Mouse (Mus musculus): ENCODE results near the gene Foxred2. TPM values are rescaled to one million over a fixed set of nuclear protein-coding genes. Genes with fewer than 3 reads are reported as not detected.

Gene Foxred2
- polyA plus RNA-seq, 1 experiment from 2014 or later = 3.8 TPM

DNA sequence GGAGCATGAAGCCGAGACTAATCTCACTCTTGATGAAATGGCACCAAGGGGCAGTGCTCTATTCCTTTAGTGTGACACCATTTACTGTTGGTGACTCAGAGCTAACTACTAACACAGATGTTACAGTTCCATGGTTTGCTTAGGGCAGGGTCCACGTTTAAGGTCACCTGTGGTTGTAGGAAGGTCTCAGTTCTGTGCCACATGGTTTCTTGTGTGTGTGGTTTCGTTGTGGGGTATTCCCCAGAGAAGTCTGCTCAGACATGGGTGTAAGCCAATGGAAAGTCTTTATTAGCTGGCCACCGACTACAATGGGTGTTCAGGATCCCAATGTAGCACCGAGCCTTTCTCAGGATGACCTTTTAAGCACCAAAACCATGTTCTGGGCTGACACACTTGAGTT lies 18.0 kb downstream of the Foxred2 start:
- ATAC-seq (ENCODE audit: borderline replicate concordance, extremely low read depth, low FRiP score, low TSS enrichment) = no peak
- WGBS = 69% methylated on average over 5 of the region's 5 CpGs
- Histone ChIP-seq H3K36me3 (no peaks in the 10 kb centered on the region), H3K4me2 (no peak overlapping the region), H3K4me3 (no peak overlapping the region), H3K4me1 (peaks cover 5% of the 10 kb centered on the region; the same call in 1 of the 2 replicates), H3K9me3 (no peaks in the 10 kb centered on the region), H3K9ac (no peak overlapping the region), H3K27me3 (no peaks in the 10 kb centered on the region), H3K27ac (no peak overlapping the region)

GRCm38 (mm10) chr15:77935673-77936375 lies 20.7 kb downstream of the Foxred2 start:
- Histone ChIP-seq H3K4me1 (peaks cover 7% of the 10 kb centered on the region; the same call in 1 of the 2 replicates), H3K9me3 (no peaks in the 10 kb centered on the region), H3K4me3 (no peak overlapping the region), H3K36me3 (no peaks in the 10 kb centered on the region), H3K4me2 (no peak overlapping the region), H3K27me3 (no peaks in the 10 kb centered on the region), H3K27ac (no peak overlapping the region), H3K9ac (no peak overlapping the region)
- no peak for ATAC-seq (ENCODE audit: borderline replicate concordance, extremely low read depth, low FRiP score, low TSS enrichment)
- 71% methylated on average over 14 of the region's 14 CpGs for WGBS

DNA sequence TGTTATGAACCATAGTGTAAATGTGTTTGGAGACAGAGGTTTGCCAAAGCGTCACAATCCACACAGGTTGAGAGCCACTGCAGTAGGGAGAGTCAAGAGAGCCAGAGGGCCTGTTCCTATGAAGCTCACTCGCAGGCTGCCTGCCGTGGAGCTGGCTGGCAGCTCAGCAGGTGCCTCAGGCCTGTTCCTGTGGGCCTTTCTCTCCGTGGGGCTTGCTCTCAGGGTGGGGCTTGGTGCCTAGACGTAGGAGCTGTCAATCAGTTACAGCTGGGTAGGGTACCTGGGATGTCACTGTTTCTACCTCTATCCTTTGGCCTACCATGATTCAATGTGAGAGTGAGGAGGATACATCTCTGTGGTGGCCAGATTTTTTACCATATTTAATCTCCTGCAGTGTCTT lies 21.6 kb downstream of the Foxred2 start:
- Histone ChIP-seq H3K27ac (no peak overlapping the region), H3K36me3 (no peaks in the 10 kb centered on the region), H3K4me1 (peaks cover 8% of the 10 kb centered on the region), H3K27me3 (no peaks in the 10 kb centered on the region), H3K4me2 (no peak overlapping the region), H3K9ac (no peak overlapping the region), H3K9me3 (no peaks in the 10 kb centered on the region), H3K4me3 (no peak overlapping the region)
- ATAC-seq (ENCODE audit: borderline replicate concordance, extremely low read depth, low FRiP score, low TSS enrichment) = no peak
- 52% methylated on average over 5 of the region's 5 CpGs for WGBS

- no peak overlapping the region for H3K4me3 ChIP-seq
- no peaks in the 10 kb centered on the region for H3K9me3 ChIP-seq
- WGBS = 72% methylated on average over 11 of the region's 11 CpGs
- no peaks in the 10 kb centered on the region for H3K36me3 ChIP-seq
- H3K27me3 ChIP-seq = no peaks in the 10 kb centered on the region
- H3K9ac ChIP-seq = no peak overlapping the region
- H3K27ac ChIP-seq = no peak overlapping the region
- no peak for ATAC-seq (ENCODE audit: borderline replicate concordance, extremely low read depth, low FRiP score, low TSS enrichment)
- no peak overlapping the region for H3K4me2 ChIP-seq
- peaks cover 15% of the 10 kb centered on the region for H3K4me1 ChIP-seq
These were observed 22.2 kb downstream of the Foxred2 start for GRCm38 (mm10) chr15:77934326-77934725.

DNA sequence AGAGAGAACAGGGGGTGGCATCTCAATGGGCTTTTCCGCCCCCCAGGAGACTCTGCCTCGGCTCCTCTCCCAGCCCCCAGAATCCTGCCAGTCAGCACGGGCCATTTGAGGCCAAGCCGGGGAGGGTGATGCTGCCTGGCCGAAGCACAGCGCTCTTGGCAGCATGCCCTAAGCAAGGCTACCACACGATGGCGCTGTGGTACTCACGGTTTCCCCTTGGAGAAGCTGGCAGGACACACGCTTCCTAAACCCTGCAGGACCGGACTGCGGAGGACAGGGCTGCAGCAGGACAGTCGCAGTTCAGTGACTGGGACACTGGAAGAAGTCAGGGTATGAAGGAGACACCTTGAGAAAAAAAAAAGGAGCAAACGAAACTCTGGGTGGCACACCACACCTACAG lies 22.8 kb downstream of the Foxred2 start:
- Histone ChIP-seq H3K27me3 (no peaks in the 10 kb centered on the region), H3K36me3 (no peaks in the 10 kb centered on the region), H3K27ac (no peak overlapping the region), H3K9ac (peak overlapping the region; percentile 2; the same call in 1 of the 2 replicates), H3K4me1 (peaks cover 16% of the 10 kb centered on the region), H3K4me3 (0 out of 2 replicates have a peak overlapping the region, but pooled peaks have one; percentile 10), H3K4me2 (peak overlapping the region; percentile 42), H3K9me3 (no peaks in the 10 kb centered on the region)
- peak; percentile 40; the same call in 1 of the 2 replicates for ATAC-seq (ENCODE audit: borderline replicate concordance, extremely low read depth, low FRiP score, low TSS enrichment)
- WGBS = 1% methylated on average over 14 of the region's 14 CpGs

DNA sequence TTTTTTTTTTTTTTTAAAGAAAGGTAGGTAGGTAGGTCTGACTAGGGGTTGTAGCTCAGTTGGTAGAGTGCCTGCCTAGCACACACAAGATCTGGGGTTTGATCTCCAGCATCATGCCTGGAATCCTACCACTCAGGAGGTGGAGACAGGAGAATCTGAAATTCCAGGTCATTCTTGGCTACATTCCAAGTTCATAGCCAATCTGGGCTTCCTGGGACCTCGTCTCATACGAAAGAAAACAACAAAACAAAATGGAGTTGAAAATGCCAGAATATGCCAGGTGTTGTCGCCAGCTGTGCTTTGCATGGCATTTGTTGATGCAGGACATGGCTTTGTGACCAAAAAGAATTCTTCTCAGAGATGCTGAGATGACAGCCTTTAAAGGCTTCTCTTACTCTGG lies 23.3 kb downstream of the Foxred2 start:
- Histone ChIP-seq H3K4me2 (peak overlapping the region; percentile 42; the same call in 1 of the 2 replicates), H3K4me3 (no peak overlapping the region), H3K9ac (peak overlapping the region; percentile 2; the same call in 1 of the 2 replicates), H3K36me3 (no peaks in the 10 kb centered on the region), H3K4me1 (peaks cover 17% of the 10 kb centered on the region), H3K9me3 (no peaks in the 10 kb centered on the region), H3K27me3 (no peaks in the 10 kb centered on the region), H3K27ac (no peak overlapping the region)
- 50% methylated on average over 3 of the region's 3 CpGs for WGBS
- no peak for ATAC-seq (ENCODE audit: borderline replicate concordance, extremely low read depth, low FRiP score, low TSS enrichment)

- peaks cover 1% of the 10 kb centered on the region for H3K36me3 ChIP-seq
- peaks cover 24% of the 10 kb centered on the region for H3K4me1 ChIP-seq
- H3K9ac ChIP-seq = no peak overlapping the region
- no peaks in the 10 kb centered on the region for H3K27me3 ChIP-seq
- H3K9me3 ChIP-seq = no peaks in the 10 kb centered on the region
- H3K4me3 ChIP-seq = no peak overlapping the region
- ATAC-seq (ENCODE audit: borderline replicate concordance, extremely low read depth, low FRiP score, low TSS enrichment) = no peak
- H3K27ac ChIP-seq = no peak overlapping the region
- 45% methylated on average over 6 of the region's 6 CpGs for WGBS
- no peak overlapping the region for H3K4me2 ChIP-seq
These were observed 24.9 kb downstream of the Foxred2 start for GRCm38 (mm10) chr15:77931689-77932016.

DNA sequence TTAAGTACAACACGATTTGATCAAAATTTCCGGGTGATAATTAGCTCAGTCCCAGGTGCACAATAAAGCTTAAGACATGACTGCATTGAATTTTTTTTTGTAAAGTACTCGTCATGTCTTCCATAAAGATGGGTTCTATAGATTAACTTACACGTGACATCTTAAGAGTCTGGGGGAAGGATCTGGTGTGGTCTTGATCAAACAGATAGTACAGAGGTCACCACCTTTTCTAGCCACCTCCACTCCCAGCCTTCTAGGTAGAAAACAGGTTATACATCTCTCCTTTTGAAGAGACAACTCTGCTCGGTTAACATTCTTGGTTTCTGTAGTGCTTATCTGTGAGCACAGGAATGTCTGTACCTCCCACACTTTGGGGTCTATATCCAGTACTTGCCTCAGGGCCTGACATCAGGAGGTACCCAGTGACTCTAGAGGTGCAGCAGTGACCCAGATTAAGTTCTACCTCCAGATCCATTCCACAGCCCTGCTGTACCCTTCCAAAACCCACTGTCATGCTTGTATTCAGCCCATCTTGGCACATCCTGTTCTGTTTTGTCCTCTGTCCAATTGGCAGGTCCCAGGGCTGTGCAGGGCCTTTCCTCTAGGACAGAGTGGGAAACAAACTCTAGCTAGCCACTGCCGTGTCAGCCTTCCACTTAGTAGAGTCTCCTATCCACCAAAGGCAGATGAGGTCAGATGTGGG lies 25.4 kb downstream of the Foxred2 start:
- no peak overlapping the region for H3K9ac ChIP-seq
- no peak for ATAC-seq (ENCODE audit: borderline replicate concordance, extremely low read depth, low FRiP score, low TSS enrichment)
- no peak overlapping the region for H3K27ac ChIP-seq
- WGBS = 66% methylated on average over 6 of the region's 6 CpGs
- no peaks in the 10 kb centered on the region for H3K27me3 ChIP-seq
- no peak overlapping the region for H3K4me3 ChIP-seq
- peaks cover 24% of the 10 kb centered on the region for H3K4me1 ChIP-seq
- H3K4me2 ChIP-seq = no peak overlapping the region
- peaks cover 6% of the 10 kb centered on the region for H3K36me3 ChIP-seq
- H3K9me3 ChIP-seq = no peaks in the 10 kb centered on the region

- Histone ChIP-seq H3K4me2 (peak overlapping the region; percentile 87), H3K9me3 (no peaks in the 10 kb centered on the region), H3K4me1 (peaks cover 24% of the 10 kb centered on the region), H3K27ac (0 out of 2 replicates have a peak overlapping the region, but pooled peaks have one; percentile 87), H3K4me3 (peak overlapping the region; percentile 90), H3K27me3 (no peaks in the 10 kb centered on the region), H3K36me3 (peaks cover 14% of the 10 kb centered on the region), H3K9ac (peak overlapping the region; percentile 70)
- WGBS = 49% methylated on average over 8 of the region's 8 CpGs
- no peak for ATAC-seq (ENCODE audit: borderline replicate concordance, extremely low read depth, low FRiP score, low TSS enrichment)
These were observed 26.7 kb downstream of the Foxred2 start for GRCm38 (mm10) chr15:77929804-77930203.

GRCm38 (mm10) chr15:77928673-77929331 lies 27.7 kb downstream of the Foxred2 start, which contains the start of gene Txn2:
Txn2 (minus strand) TSS chr15:77929006.
- Histone ChIP-seq H3K9ac (peak within 1 kb of the TSS; percentile 84), H3K27ac (peak within 1 kb of the TSS; percentile 95), H3K36me3 (peaks cover 24% of the 10 kb centered on the region), H3K4me1 (peaks cover 22% of the 10 kb centered on the region), H3K27me3 (no peaks in the 10 kb centered on the region), H3K4me3 (peak within 1 kb of the TSS; percentile 90), H3K4me2 (peak within 1 kb of the TSS; percentile 87), H3K9me3 (no peaks in the 10 kb centered on the region)
- WGBS = under 1% methylated on average over 34 of the region's 34 CpGs
- peak; percentile 96 for ATAC-seq (ENCODE audit: borderline replicate concordance, extremely low read depth, low FRiP score, low TSS enrichment)

DNA sequence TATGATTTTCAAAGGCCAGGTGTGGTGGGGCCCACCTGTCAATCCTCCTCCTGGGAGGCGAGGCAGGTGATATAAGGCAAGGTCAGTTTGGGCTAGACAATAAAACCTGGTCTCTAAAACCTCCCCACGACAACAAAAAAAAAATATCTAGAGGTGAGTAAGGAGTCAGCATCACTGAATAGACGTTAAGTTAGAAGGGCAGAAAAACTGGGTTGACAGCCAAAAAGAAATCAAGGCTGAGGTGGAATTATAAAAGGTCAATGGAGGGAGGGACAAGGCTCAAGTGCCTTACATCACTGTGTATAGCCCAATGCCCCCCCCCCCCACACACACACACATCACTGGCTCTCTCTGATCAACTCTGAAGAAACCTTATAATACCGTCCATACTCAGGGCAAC lies 28.4 kb downstream of the Foxred2 start:
- H3K27ac ChIP-seq = peak overlapping the region; percentile 95
- no peaks in the 10 kb centered on the region for H3K27me3 ChIP-seq
- 24% methylated on average over 4 of the region's 4 CpGs for WGBS
- no peak for ATAC-seq (ENCODE audit: borderline replicate concordance, extremely low read depth, low FRiP score, low TSS enrichment)
- peak overlapping the region; percentile 67 for H3K4me2 ChIP-seq
- peak overlapping the region; percentile 90 for H3K4me3 ChIP-seq
- H3K9ac ChIP-seq = peak overlapping the region; percentile 84
- H3K36me3 ChIP-seq = peaks cover 30% of the 10 kb centered on the region
- no peaks in the 10 kb centered on the region for H3K9me3 ChIP-seq
- H3K4me1 ChIP-seq = peaks cover 17% of the 10 kb centered on the region

- Histone ChIP-seq H3K27me3 (no peaks in the 10 kb centered on the region), H3K4me2 (no peak overlapping the region), H3K4me3 (no peak overlapping the region), H3K27ac (no peak overlapping the region), H3K4me1 (peaks cover 17% of the 10 kb centered on the region), H3K36me3 (peaks cover 41% of the 10 kb centered on the region), H3K9ac (no peak overlapping the region), H3K9me3 (no peaks in the 10 kb centered on the region)
- WGBS = 95% methylated on average over 5 of the region's 5 CpGs
- no peak for ATAC-seq (ENCODE audit: borderline replicate concordance, extremely low read depth, low FRiP score, low TSS enrichment)
These were observed 29.6 kb downstream of the Foxred2 start for GRCm38 (mm10) chr15:77926921-77927320.

All from lung, embryonic 15.5 days (tissue).